Mouse (Mus musculus) T-helper 1 cell (primary cell): Measurements from ENCODE around the gene Hist1h4k.
"Not testable (repeated sequence)": the region's sequence is repeated elsewhere in the genome, so short reads cannot be mapped to it uniquely, and the experiment has no call there.

Experiments used
- in situ Hi-C: fragments of 300-600 bp; cut with MboI, MseI; formaldehyde crosslinking; loops from one replicate; pipeline ENCODE4 v1.15.1; 2025; ENCODE audit warnings: high pct_unique_total_duplicates

The Hist1h4k gene

GRCm38 (mm10) chr13:21778814-21779766, 28.8 kb upstream of the Hist1h4k start:
- in situ Hi-C loops, result loop anchor here (25.0 kb wide), 1 partner anchor 1983 kb away; the partner anchor contains the start of genes Hist1h1a, Hist1h2ab, Hist1h3a and Hist1h3b

- in situ Hi-C loops, result no loop called here
Measured at GRCm38 (mm10) chr13:21755707-21756106, 5.4 kb upstream of the Hist1h4k start.

- in situ Hi-C loops, result not testable (repeated sequence)
Measured at GRCm38 (mm10) chr13:21754294-21755001, 4.1 kb upstream of the Hist1h4k start.

GRCm38 (mm10) chr13:21753524-21754285, 3.4 kb upstream of the Hist1h4k start, which contains the start of the genes Hist1h2ak and Hist1h2bn:
Gene Hist1h2ak, minus strand, starts transcription at chr13:21753827.
Gene Hist1h2bn, plus strand, starts transcription at chr13:21754123.
- in situ Hi-C loops, result not testable (repeated sequence)

GRCm38 (mm10) chr13:21753051-21753523, 2.8 kb upstream of the Hist1h4k start:
- in situ Hi-C loops, result no loop called here

- in situ Hi-C loops, result no loop called here
Measured at GRCm38 (mm10) chr13:21752356-21752755, 2.1 kb upstream of the Hist1h4k start.

GRCm38 (mm10) chr13:21751827-21752226, 1.5 kb upstream of the Hist1h4k start:
- in situ Hi-C loops, result no loop called here

- in situ Hi-C loops, result no loop called here
Measured at GRCm38 (mm10) chr13:21751417-21751816, 1.1 kb upstream of the Hist1h4k start.

GRCm38 (mm10) chr13:21749387-21750158, 732 bp downstream of the Hist1h4k start:
- in situ Hi-C loops, result no loop called here

GRCm38 (mm10) chr13:21745006-21745405, 5.3 kb downstream of the Hist1h4k start:
- in situ Hi-C loops, result no loop called here

- in situ Hi-C loops, result loop anchor here (5.0 kb wide), 1 partner anchor 47 kb away; the partner anchor contains the start of genes Hist1h1b and Hist1h3i
Measured at GRCm38 (mm10) chr13:21734906-21735767, 15.2 kb downstream of the Hist1h4k start, which contains the start of gene Hist1h4j. Gene Hist1h4j, plus strand, starts transcription at chr13:21735064.

- in situ Hi-C loops, result no loop called here
Measured at GRCm38 (mm10) chr13:21734010-21734905, 16.0 kb downstream of the Hist1h4k start.

- in situ Hi-C loops, result no loop called here
Measured at GRCm38 (mm10) chr13:21733466-21733865, 16.8 kb downstream of the Hist1h4k start.

GRCm38 (mm10) chr13:21729544-21729943, 20.8 kb downstream of the Hist1h4k start:
- in situ Hi-C loops, result no loop called here

- in situ Hi-C loops, result no loop called here
Measured at GRCm38 (mm10) chr13:21727948-21728572, 22.2 kb downstream of the Hist1h4k start.

- in situ Hi-C loops, result loop anchor here (5.0 to 25.0 kb wide), 3 partner anchors 314 to 1849 kb away; partner anchors contain the start of genes Hist1h2ad, Hist1h2ae, Hist1h2ah and Hist1h2bf
Measured at GRCm38 (mm10) chr13:21722993-21723836, 27.1 kb downstream of the Hist1h4k start.
